Mouse (Mus musculus) lung, embryonic 16.5 days (tissue): ENCODE data around the gene Slc25a36. TPM values are rescaled to one million over a fixed set of nuclear protein-coding genes. Genes with fewer than 3 reads are reported as not detected.

ENCODE experiments used
- ATAC-seq: fragments of 200-750 bp; cut with Nextera tagmentation; 2 replicates; pipeline ENCODE4 v1.8.0; 2017; ENCODE audit warnings: low read depth, mild to moderate bottlenecking, moderate library complexity
- H3K27ac ChIP-seq: fragments of 300-500 bp; sonication (generic); 2 replicates; pipeline ENCODE4 v1.5.1; 2014; ENCODE audit warnings: mild to moderate bottlenecking, control low read depth, low read length
- H3K27me3 ChIP-seq: fragments of 300-500 bp; sonication (generic); 2 replicates; pipeline ENCODE4 v1.6.1; 2014; ENCODE audit warnings: low read depth, low read length, mixed read lengths; ENCODE audit not compliant: control insufficient read depth, insufficient read depth
- H3K36me3 ChIP-seq: fragments of 300-500 bp; sonication (generic); 2 replicates; pipeline ENCODE4 v1.6.1; 2014; ENCODE audit warnings: low read length; ENCODE audit not compliant: control insufficient read depth, insufficient read depth
- H3K4me1 ChIP-seq: fragments of 300-500 bp; sonication (generic); replicated peaks from 2 replicates; pipeline ENCODE4 v1.6.1; 2014; ENCODE audit warnings: low read length, mixed read lengths; ENCODE audit not compliant: control insufficient read depth, insufficient read depth
- H3K4me2 ChIP-seq: fragments of 300-500 bp; sonication (generic); 2 replicates; pipeline ENCODE4 v1.6.1; 2014; ENCODE audit warnings: low read depth, low read length, control low read depth
- H3K4me3 ChIP-seq: fragments of 300-500 bp; sonication (generic); 2 replicates; pipeline ENCODE4 v1.5.1; 2014; ENCODE audit warnings: mild to moderate bottlenecking, low read length, control low read depth
- H3K9ac ChIP-seq: fragments of 300-500 bp; sonication (generic); 2 replicates; pipeline ENCODE4 v1.6.1; 2014; ENCODE audit warnings: low read length, control low read depth
- H3K9me3 ChIP-seq: fragments of 300-500 bp; sonication (generic); 2 replicates; pipeline ENCODE4 v1.6.1; 2016; ENCODE audit warnings: low read length; ENCODE audit not compliant: control insufficient read depth
- WGBS: fragments of 180-500 bp; shearing (Covaris S2); extraction: QIAGEN DNeasy Blood & Tissue Kit; methylation state at CpG from one replicate; pipeline ENCODE4 v1.1.7; 2014; 5-methylcytosine and 5-hydroxymethylcytosine counted together
- polyA plus RNA-seq: library from polyadenylated mRNA; unstranded; fragments of >200 nt; fragmentation: Nextera tagmentation; extraction: Ambion mirVana; gene quantifications from 2 replicates; pipeline ENCODE4 v1.2.1, GENCODE M21; 2015

Slc25a36 gene
- polyA plus RNA-seq, 1 experiment from 2014 or later = 79.3 TPM

DNA sequence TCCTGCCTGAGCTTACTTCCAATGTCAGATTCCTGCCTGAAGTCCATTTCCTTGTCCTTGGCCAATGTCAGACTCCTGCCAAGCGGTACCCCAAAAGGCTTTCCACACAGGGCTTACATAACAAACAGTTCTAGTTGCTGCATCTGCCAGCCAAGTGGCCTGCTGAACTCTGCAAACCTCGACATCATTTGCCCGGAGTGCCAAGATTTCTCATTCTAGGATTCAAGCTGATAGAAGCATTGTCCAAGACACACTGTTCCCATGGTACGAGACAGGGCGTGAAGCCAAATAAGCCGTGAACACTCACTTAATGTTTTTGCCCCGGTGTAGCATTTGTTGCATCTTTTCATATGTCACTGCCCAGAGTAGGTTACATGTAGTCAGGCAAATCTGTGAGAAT, 74.3 kb downstream of the Slc25a36 start:
- Histone ChIP-seq H3K27me3 (no peaks in the 10 kb centered on the region), H3K27ac (no peak overlapping the region), H3K9ac (no peak overlapping the region), H3K4me1 (no peaks in the 10 kb centered on the region), H3K4me2 (no peak overlapping the region), H3K4me3 (no peak overlapping the region), H3K36me3 (no peaks in the 10 kb centered on the region), H3K9me3 (no peaks in the 10 kb centered on the region)
- no peak for ATAC-seq
- WGBS = 73% methylated on average over 7 of the region's 7 CpGs

GRCm38 (mm10) chr9:97027361-97027760, 83.6 kb downstream of the Slc25a36 start:
- Histone ChIP-seq H3K27ac (no peak overlapping the region), H3K9ac (no peak overlapping the region), H3K36me3 (no peaks in the 10 kb centered on the region), H3K4me1 (no peaks in the 10 kb centered on the region), H3K9me3 (no peaks in the 10 kb centered on the region), H3K27me3 (no peaks in the 10 kb centered on the region), H3K4me3 (no peak overlapping the region), H3K4me2 (no peak overlapping the region)
- 74% methylated on average over 12 of the region's 12 CpGs for WGBS
- no peak for ATAC-seq

GRCm38 (mm10) chr9:97026006-97026405, 85.0 kb downstream of the Slc25a36 start:
- H3K4me1 ChIP-seq = no peaks in the 10 kb centered on the region
- H3K9me3 ChIP-seq = no peaks in the 10 kb centered on the region
- no peak overlapping the region for H3K9ac ChIP-seq
- no peaks in the 10 kb centered on the region for H3K27me3 ChIP-seq
- H3K36me3 ChIP-seq = no peaks in the 10 kb centered on the region
- H3K27ac ChIP-seq = no peak overlapping the region
- H3K4me3 ChIP-seq = no peak overlapping the region
- H3K4me2 ChIP-seq = no peak overlapping the region
- ATAC-seq = no peak
- 72% methylated on average over 4 of the region's 4 CpGs for WGBS

Other genes with a start within 250 kb of the Slc25a36 start
- 15.8 and 16.2 TPM in 2 replicates for gene Pxylp1, start 218.5 kb downstream of the Slc25a36 start, polyA plus RNA-seq
- gene Spsb4, start 92.3 kb downstream of the Slc25a36 start, polyA plus RNA-seq = 7.7 and 8.8 TPM in 2 replicates